Mouse (Mus musculus): ENCODE measurements around the gene Mbtd1.

GRCm38 (mm10) chr11:93987026-93987425, 101.4 kb downstream of the Mbtd1 start:
- TF ChIP-seq POLR2A (IDR thresholded peaks at IDR 0.05; ENCODE audit: borderline replicate concordance, low read depth, low read length) (no peak), CTCF (IDR thresholded peaks at IDR 0.05; ENCODE audit: low read depth, low read length) (no peak)
